Mouse (Mus musculus): ENCODE data around the gene Chst11.

- TF ChIP-seq CTCF (IDR thresholded peaks at IDR 0.05; ENCODE audit: insufficient read depth, low read depth, low read length) (no peak), POLR2A (IDR thresholded peaks at IDR 0.05; ENCODE audit: insufficient read depth, low read depth, low read length) (no peak)
Observed at GRCm38 (mm10) chr10:82959316-82959715, 26.0 kb upstream of the Chst11 start.
